Mouse (Mus musculus) ES-E14 (cell line): Measurements from ENCODE around the gene Tedc1.

Experiments
- CHD2 ChIP-seq: IDR thresholded peaks from 2 replicates; pipeline ENCODE4 v1.6.1; 2014; ENCODE audit warnings: mild to moderate bottlenecking, low read depth, low read length, inconsistent platforms
- HCFC1 ChIP-seq: IDR thresholded peaks from 2 replicates; pipeline ENCODE4 v1.6.1; 2012; ENCODE audit warnings: low read length, inconsistent platforms, borderline replicate concordance; ENCODE audit not compliant: insufficient read depth
- MAFK ChIP-seq: IDR thresholded peaks from 2 replicates; pipeline ENCODE4 v1.6.1; 2014; ENCODE audit warnings: mild to moderate bottlenecking, low read depth, low read length, inconsistent platforms; ENCODE audit not compliant: insufficient read depth
- ZC3H11A ChIP-seq: IDR thresholded peaks from 2 replicates; pipeline ENCODE4 v1.6.1; 2012; ENCODE audit warnings: low read depth, mild to moderate bottlenecking, inconsistent platforms, low read length, borderline replicate concordance
- ZNF384 ChIP-seq: IDR thresholded peaks from 2 replicates; pipeline ENCODE4 v1.6.1; 2012; ENCODE audit warnings: low read depth, low read length, inconsistent platforms

- TF ChIP-seq ZC3H11A: no peak
- TF ChIP-seq ZNF384: no peak
- no peak for TF ChIP-seq HCFC1
- TF ChIP-seq MAFK: no peak
- no peak for TF ChIP-seq CHD2
Observed at GRCm38 (mm10) chr12:113201301-113201700, 45.1 kb downstream of the Tedc1 start.
